Mouse (Mus musculus) cerebellum, adult 8-10 months (tissue): ENCODE data around the gene Dmac2.

Experiments used
- DNase-seq: peaks from one replicate; pipeline ENCODE4 v3.0.0; 2022

Dmac2 gene

GRCm38 (mm10) chr7:25617376-25618160, 1.6 kb upstream of the Dmac2 start:
- no peak for DNase-seq

GRCm38 (mm10) chr7:25619722-25619991, 443 bp downstream of the Dmac2 start:
- no peak for DNase-seq

- no peak for DNase-seq
Measured at GRCm38 (mm10) chr7:25620101-25620500, 887 bp downstream of the Dmac2 start.

DNA sequence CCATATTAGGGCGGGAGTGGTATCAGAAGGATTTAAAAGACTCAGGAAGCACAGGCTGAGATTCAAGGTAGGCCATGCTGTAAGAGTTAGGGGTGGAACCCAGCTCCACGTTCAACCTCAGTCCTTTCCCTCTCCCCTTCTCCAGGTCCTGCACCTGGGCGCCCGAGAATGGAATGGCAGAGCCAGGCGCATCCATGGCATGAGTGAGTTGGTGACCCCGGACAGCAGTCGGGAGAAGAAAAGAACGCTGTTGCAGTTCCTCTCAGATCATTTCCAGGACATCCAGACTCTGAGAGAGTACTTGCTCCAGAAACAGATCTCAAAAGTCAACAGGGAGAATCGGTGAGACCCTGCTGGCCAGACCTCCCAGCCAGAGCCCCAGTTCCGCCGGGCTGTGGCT, 1.5 kb downstream of the Dmac2 start:
- DNase-seq = no peak

DNA sequence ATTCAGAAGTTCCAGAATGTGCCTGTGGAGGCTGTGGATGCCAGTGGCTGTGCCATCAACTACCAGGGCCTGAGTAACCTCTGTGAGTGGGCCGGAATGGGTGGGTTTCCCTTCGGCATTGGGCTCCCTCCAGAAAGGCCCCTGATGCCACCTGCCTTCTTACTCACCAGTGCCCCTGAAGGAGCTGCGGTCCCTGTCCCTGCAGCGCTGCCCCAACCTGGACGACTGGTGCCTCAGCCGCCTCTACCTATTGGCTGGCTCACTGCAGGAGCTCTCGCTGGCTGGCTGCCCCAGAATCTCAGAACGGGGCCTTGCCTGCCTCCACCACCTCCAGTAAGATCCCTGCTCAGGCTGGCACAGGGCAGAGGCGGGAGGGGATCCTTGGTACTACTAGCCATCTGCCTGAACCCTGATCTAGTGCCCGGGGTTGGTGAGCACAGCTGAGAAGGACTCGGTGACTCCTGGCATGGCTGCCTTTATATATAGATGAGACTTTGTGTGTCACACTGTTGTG, 4.7 kb downstream of the Dmac2 start:
- no peak for DNase-seq

- DNase-seq = no peak
Measured at GRCm38 (mm10) chr7:25624851-25625250, 5.6 kb downstream of the Dmac2 start.

- DNase-seq = no peak
Measured at GRCm38 (mm10) chr7:25625594-25626250, 6.5 kb downstream of the Dmac2 start.

- DNase-seq = peak; percentile 7
Measured at GRCm38 (mm10) chr7:25626509-25627430, 7.6 kb downstream of the Dmac2 start, which contains the start of gene B3gnt8. TSS of gene B3gnt8 (plus strand) at chr7:25626654.

DNA sequence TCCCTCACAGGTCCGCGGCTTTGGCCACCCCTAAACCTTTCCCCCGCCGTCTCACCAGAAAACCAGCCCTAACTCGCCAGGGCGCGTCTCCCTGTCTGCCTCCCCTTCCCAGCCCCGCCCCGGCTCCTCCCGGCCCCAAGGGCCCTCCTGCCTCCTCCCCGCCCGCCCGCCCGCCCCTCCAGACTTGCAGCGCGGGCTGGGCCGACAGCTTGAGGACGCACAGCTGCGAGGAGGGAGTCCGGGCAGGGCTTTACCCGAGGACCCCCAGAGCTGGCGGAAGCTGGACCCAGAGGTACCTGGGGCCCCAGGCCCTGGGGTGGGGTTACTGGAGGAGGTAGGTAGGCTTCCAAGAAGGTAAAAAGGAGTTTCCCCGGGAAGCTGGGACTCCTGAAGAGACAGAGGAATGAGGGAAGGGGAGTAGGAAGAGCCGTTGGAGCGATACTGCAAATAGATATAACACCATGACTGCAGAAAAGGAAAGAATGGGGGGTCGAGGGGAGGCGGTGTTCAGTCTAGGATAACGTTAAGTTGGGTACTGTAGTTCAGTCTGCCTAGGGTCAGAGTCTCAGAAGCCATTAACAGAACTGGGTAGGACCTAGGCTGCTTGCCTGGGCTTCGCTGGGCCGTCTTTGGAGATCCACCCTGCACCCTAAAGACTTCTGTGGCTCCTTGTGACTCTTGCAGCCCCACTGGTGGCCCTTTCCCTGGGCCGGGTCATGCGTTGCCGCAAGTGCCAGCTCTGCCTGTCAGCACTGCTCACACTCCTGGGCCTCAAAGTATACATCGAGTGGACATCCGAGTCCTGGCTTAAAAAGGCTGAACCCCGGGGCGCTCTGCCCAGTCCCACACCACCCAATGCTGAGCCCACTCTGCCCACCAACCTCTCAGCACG, 8.5 kb downstream of the Dmac2 start:
- peak; percentile 27 for DNase-seq

DNA sequence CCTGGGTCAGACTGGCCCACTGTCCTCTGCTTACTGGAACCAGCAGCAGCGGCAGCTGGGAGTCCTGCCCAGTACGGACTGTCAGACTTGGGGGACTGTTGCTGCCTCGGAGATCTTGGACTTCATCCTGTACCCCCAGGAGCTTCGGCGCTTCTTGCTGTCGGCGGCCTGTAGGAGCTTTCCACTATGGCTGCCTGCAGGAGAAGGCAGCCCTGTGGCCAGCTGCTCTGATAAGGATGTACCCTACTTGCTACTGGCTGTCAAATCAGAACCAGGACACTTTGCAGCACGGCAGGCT, 9.1 kb downstream of the Dmac2 start:
- no peak for DNase-seq

DNA sequence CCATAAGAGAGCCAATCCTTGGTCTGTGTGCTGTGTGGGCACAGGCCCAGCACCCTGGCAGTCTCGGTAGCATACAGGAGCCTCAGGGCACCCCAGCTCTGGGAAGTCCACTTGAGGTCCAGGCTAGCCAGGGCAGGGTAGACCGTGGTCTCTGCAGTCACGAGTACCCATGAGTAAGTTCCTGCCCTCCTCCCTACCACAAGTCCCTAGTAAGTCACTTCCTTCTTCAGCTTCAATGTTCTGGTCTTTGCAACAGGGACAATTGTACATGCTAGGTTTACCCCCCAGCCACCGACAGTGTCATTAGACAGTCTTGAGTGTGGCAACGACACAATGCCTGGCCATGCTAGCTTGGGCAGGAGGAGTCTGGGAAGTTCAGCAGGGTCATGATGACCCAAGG, 13.5 kb downstream of the Dmac2 start:
- DNase-seq = no peak

- DNase-seq = no peak
Measured at GRCm38 (mm10) chr7:25636373-25636772, 17.2 kb downstream of the Dmac2 start.

DNA sequence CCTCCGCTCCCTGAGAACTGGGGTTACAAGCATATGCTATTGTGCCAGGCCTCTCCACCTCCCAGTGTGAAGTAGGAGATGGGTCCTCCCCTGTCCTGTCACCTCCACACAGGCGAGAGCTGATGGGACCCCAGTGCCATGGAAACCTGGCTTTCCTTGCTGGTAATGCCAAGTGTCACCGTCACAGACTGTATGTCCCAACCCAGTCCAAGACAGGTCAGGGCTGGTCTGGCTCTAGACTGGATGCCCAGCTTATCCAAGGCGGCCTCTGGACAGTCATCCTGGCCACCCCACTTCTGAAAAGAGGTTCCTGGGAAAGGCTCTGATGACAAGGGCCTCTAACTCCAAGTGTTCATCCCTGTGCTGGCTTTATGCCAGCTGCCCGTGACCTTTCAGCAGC, 17.9 kb downstream of the Dmac2 start:
- no peak for DNase-seq

GRCm38 (mm10) chr7:25639754-25640153, 20.5 kb downstream of the Dmac2 start:
- peak; percentile 50 for DNase-seq

- DNase-seq = no peak
Measured at GRCm38 (mm10) chr7:25644136-25644535, 24.9 kb downstream of the Dmac2 start.

- DNase-seq = no peak
Measured at GRCm38 (mm10) chr7:25644631-25645030, 25.4 kb downstream of the Dmac2 start.

DNA sequence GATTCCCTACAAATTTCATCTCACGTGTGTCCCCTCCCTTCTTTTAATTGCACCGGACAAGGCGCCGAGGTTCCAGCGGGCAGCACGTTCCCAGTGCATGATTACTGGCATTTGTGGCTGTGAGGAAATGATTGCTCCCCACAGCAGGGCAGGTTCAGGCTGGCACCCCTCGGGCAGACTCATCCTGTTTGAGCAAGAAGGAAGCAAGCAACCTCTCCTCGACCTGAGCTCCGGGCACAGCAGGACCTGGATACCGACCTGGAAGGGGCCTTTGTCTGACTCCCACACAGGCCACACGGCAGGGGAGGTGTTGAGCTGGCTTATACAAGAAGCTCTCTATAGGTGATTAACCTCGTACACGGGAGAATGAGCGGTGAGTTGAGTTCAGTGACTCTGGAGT, 25.9 kb downstream of the Dmac2 start:
- DNase-seq = no peak

GRCm38 (mm10) chr7:25647574-25648123, 28.4 kb downstream of the Dmac2 start:
- no peak for DNase-seq

GRCm38 (mm10) chr7:25649839-25650238, 30.6 kb downstream of the Dmac2 start:
- DNase-seq = no peak

- DNase-seq = no peak
Measured at GRCm38 (mm10) chr7:25651281-25651680, 32.1 kb downstream of the Dmac2 start.

DNA sequence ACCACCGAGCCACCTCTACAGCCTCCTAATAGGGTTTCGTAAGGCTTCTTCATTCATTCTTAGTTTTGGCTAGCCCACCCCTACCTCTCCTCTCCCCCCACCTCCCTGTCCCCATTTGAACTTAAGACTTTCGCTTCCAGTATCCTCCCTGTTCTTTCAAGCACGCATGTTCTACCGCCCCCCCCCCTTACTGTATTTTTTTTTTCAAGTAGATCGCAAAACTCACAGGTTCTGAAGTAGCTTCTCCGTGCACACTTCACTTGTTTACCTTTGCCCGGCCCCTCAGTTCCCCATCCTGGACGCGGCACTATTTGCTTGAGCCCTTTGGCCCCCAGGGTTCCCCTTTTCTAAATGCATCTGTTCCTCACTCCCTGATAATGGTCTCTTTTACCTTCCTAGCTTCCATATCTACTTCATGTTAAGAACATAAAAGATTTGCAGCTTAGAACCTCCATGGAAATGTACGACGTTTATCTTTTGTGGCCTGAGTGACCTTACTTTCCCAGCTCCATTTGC, 33.1 kb downstream of the Dmac2 start:
- no peak for DNase-seq
